Mouse (Mus musculus): Measurements from ENCODE around the gene Nicn1.

DNA sequence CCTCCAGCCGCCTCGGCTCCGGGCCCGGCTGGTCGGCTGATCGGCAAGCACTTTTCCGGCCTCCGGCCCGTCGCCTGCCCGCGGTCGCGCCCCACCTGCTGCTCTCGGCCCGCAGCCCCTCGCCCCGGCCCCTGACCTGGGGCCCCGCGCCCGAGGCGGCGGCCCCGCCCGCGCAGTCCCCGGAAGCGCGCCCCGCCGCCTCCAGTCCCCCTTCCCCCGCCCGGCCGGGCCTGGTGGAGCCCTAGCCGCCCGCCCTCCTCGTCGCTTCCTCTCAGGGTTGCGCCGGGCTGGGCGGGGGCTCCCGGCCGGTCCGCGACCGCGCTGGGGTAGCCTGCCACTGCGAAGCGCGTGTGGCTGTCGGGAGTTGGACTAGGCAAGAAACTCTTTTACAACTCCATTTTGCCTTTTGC lies 16.3 kb downstream of the Nicn1 start:
- TF ChIP-seq CTCF (conservative IDR thresholded peaks at IDR 0.05 in 1 of 2, IDR thresholded peaks at IDR 0.05 in 1 of 2; ENCODE audit: low read depth in 2 of 2, low read length in 2 of 2) (no peak), GABPA (IDR thresholded peaks at IDR 0.05; ENCODE audit: insufficient replicate concordance, low read depth, low read length) (no peak), POLR2A (IDR thresholded peaks at IDR 0.05; ENCODE audit: low read depth, low read length) (no peak; the same call in 1 of the 2 replicates), ELF1 (IDR thresholded peaks at IDR 0.05; ENCODE audit: low read depth, low read length) (peak; percentile 77), MAZ (IDR thresholded peaks at IDR 0.05; ENCODE audit: low read depth, low read length) (no peak; the same call in 1 of the 2 replicates)

Measured in CH12.LX (cell line).